Mouse (Mus musculus): Measurements from ENCODE around the gene Ttc23l. TPM values are rescaled to one million over a fixed set of nuclear protein-coding genes. Genes with fewer than 3 reads are reported as not detected.
"Not testable (repeated sequence)": the region's sequence is repeated elsewhere in the genome, so short reads cannot be mapped to it uniquely, and the experiment has no call there.

The Ttc23l gene
- polyA plus RNA-seq, 1 experiment: not detected

DNA sequence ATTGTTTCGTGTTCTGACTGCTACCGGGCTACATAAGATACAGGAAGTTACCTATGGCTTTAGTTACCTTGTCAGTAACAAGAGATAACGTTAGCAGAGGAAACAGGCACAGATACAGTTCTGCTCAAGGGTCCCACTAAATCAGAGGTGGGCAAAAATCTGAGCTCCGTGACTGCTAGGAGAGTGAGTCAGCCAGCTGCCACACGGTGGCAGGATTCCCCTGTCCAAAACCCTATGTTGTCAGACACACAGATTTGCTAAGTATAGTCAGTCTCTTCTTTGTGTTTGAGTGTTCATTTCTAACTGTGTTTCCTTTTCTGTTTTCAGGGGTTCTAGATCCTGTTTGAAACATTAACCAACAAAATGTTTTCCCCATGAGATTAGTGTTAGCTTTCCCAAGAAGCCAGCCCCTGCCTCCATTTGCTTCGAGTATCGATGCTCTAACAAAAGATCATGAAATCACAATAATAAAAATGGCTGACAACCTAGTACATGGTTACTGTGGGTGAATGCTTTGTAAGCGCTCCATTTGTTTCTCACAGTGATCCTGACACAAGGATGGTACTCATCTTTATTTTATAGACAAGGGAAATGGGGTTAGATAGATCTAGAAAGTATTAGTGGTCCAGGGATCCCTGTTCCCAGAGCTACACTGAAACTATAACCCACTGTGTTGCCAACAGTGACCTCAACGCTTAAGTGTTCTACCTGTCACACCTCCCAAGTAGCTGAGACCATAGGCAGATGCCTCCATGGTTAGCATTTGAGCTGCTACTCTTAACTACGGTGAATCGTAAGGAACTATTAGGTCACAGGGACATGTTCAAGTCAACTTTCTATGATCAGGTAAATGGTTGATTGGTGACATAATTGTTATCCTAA lies 57.4 kb downstream of the Ttc23l start:
- DNase-seq: no peak
- 60% methylated on average over 11 of the region's 11 CpGs for WGBS

DNA sequence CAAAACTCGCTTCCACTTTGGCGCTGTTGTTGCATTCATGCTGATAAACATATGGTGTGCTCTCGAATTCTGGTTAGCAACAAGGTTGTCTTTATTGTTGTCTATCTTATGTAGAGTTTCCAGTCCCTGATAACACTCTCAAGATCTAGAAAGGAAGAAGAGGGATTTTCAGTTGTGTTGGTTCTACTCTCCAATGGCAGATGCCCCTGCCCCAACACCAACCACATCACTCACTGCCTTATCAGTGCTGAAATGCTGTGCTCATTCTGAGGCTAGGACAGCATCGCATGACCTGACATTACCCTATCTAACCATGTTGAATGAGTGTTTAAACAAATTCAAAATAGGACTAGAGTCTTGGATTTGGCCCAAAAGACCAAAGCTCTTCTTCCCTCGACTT lies 58.4 kb downstream of the Ttc23l start:
- Histone ChIP-seq H3K36me3 (ENCODE audit: control insufficient read depth, insufficient read depth, low read length) (no peaks in the 10 kb centered on the region), H3K4me3 (ENCODE audit: control insufficient read depth, insufficient read depth, low read length) (no peak overlapping the region), H3K27me3 (ENCODE audit: control insufficient read depth, insufficient read depth, low read length) (no peaks in the 10 kb centered on the region), H3K4me1 (replicated peaks; ENCODE audit: control insufficient read depth, insufficient read depth, low read length) (no peaks in the 10 kb centered on the region), H3K27ac (ENCODE audit: control insufficient read depth, insufficient read depth, low read length) (no peak overlapping the region)
- 89% methylated on average over 5 of the region's 5 CpGs for WGBS
- DNase-seq: no peak
- TF ChIP-seq CTCF (IDR thresholded peaks at IDR 0.05; ENCODE audit: borderline replicate concordance, control insufficient read depth, extremely low read depth, insufficient read depth, low read length, poor library complexity) (no peak), POLR2A (IDR thresholded peaks at IDR 0.05; ENCODE audit: control insufficient read depth, extremely low read depth, insufficient read depth, low read length, poor library complexity) (no peak)

More for the DNA sequence above, 57.4 kb downstream of the Ttc23l start:
- Histone ChIP-seq H3K27me3 (ENCODE audit: control insufficient read depth, insufficient read depth, low read length) (no peaks in the 10 kb centered on the region), H3K4me1 (replicated peaks; ENCODE audit: control insufficient read depth, insufficient read depth, low read length) (no peaks in the 10 kb centered on the region; the same call in 1 of the 2 replicates), H3K27ac (ENCODE audit: control insufficient read depth, insufficient read depth, low read length) (no peak overlapping the region), H3K4me3 (ENCODE audit: control insufficient read depth, insufficient read depth, low read length) (no peak overlapping the region), H3K36me3 (ENCODE audit: control insufficient read depth, insufficient read depth, low read length) (no peaks in the 10 kb centered on the region)
- TF ChIP-seq POLR2A (IDR thresholded peaks at IDR 0.05; ENCODE audit: control insufficient read depth, extremely low read depth, insufficient read depth, low read length, poor library complexity) (no peak), CTCF (IDR thresholded peaks at IDR 0.05; ENCODE audit: borderline replicate concordance, control insufficient read depth, extremely low read depth, insufficient read depth, low read length, poor library complexity) (no peak)

DNA sequence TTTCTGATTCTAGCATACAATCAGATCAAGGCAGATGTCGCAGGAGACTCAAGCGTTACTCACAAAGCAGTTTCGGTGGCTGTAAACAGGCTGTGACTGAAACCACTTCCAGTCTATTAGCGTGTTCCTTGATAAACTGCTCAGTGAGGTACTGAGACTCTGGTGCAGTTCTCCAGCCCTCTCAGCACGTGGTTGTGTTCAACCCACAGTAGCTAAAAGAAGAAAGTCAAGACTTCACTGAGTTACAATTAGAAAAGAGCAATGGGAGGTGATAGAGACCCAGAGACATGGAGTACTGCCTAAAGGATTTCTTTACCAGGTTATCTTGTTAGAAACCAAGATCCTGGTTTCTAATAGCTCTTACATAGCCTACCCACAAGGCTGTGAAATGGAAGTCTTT lies 58.9 kb downstream of the Ttc23l start:
- Histone ChIP-seq H3K27ac (ENCODE audit: control insufficient read depth, insufficient read depth, low read length) (no peak overlapping the region), H3K4me3 (ENCODE audit: control insufficient read depth, insufficient read depth, low read length) (no peak overlapping the region), H3K4me1 (replicated peaks; ENCODE audit: control insufficient read depth, insufficient read depth, low read length) (no peaks in the 10 kb centered on the region), H3K36me3 (ENCODE audit: control insufficient read depth, insufficient read depth, low read length) (no peaks in the 10 kb centered on the region), H3K27me3 (ENCODE audit: control insufficient read depth, insufficient read depth, low read length) (no peaks in the 10 kb centered on the region)
- TF ChIP-seq POLR2A (IDR thresholded peaks at IDR 0.05; ENCODE audit: control insufficient read depth, extremely low read depth, insufficient read depth, low read length, poor library complexity) (no peak), CTCF (IDR thresholded peaks at IDR 0.05; ENCODE audit: borderline replicate concordance, control insufficient read depth, extremely low read depth, insufficient read depth, low read length, poor library complexity) (no peak)
- DNase-seq: no peak
- WGBS: 70% methylated on average over 5 of the region's 5 CpGs

DNA sequence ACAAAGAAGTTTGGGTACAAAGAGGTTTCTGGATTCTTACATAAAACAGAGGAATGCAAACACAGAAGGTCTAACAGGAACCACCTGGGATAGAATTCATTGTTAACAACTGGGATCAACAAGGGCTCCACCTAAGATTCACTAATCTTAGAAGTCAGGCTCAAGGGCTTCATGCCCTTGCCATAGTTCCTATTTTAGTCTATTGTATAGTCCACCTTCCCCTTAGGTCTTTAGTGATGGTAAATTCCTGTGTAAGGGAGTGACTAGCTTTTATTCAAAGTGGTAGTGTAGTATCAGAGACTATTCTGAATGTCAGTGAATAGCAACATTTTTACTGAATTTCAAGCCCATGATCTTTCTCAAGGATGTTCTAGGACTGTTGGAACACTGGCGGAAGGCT lies 61.8 kb downstream of the Ttc23l start:
- H3K36me3 ChIP-seq (ENCODE audit: control insufficient read depth, insufficient read depth, low read length); H3K4me1 ChIP-seq (replicated peaks; ENCODE audit: control insufficient read depth, insufficient read depth, low read length); DNase-seq; H3K27me3 ChIP-seq (ENCODE audit: control insufficient read depth, insufficient read depth, low read length); H3K27ac ChIP-seq (ENCODE audit: control insufficient read depth, insufficient read depth, low read length); H3K4me3 ChIP-seq (ENCODE audit: control insufficient read depth, insufficient read depth, low read length): not testable (repeated sequence)
- 96% methylated on average over 1 of the region's 1 CpGs for WGBS

DNA sequence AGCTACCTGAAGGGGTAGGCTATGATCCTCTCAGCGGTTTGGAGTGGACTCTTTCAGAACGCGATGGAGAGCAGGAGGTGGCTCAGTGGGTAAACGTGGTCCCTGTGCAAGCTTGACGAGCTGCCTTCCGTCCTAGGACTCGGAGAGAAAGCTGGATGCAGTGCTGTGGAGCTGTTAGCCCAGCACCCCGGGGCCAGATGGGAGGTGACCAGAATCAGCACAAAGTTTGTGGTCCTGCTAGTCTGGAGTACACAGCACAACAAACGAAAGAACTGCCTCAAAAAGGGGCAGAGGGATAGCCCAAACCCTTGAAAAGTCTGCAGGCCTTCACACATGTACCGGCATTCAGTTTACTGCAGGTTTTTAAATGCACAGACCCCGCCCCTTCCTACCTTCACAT lies 62.5 kb downstream of the Ttc23l start:
- H3K27ac ChIP-seq (ENCODE audit: control insufficient read depth, insufficient read depth, low read length): no peak overlapping the region
- peaks cover 5% of the 10 kb centered on the region; the same call in 1 of the 2 replicates for H3K36me3 ChIP-seq (ENCODE audit: control insufficient read depth, insufficient read depth, low read length)
- DNase-seq: no peak
- H3K27me3 ChIP-seq (ENCODE audit: control insufficient read depth, insufficient read depth, low read length): no peaks in the 10 kb centered on the region
- TF ChIP-seq POLR2A (IDR thresholded peaks at IDR 0.05; ENCODE audit: control insufficient read depth, extremely low read depth, insufficient read depth, low read length, poor library complexity): no peak
- no peaks in the 10 kb centered on the region for H3K4me1 ChIP-seq (replicated peaks; ENCODE audit: control insufficient read depth, insufficient read depth, low read length)
- WGBS: 98% methylated on average over 11 of the region's 11 CpGs
- H3K4me3 ChIP-seq (ENCODE audit: control insufficient read depth, insufficient read depth, low read length): no peak overlapping the region

DNA sequence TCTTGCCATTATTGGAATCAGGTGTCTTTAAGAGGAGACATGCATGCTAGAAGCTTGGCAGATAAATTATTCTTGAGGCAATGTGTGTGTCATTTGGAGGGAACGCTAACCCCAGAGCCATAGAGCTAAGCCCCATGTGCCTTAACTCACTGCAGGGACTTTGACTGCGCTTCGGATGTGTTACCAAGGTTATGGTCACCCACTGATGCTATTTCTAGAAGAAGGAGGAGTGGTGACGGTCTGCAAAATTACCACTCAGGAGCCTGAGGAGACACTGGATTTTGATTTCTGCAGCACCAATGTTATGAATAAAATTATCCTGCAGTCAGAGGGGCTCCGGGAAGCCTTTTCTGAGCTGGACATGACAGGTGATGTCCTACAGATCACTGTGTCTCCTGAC lies 68.4 kb downstream of the Ttc23l start:
- H3K4me3 ChIP-seq (ENCODE audit: control insufficient read depth, insufficient read depth, low read length): no peak overlapping the region
- no peaks in the 10 kb centered on the region for H3K27me3 ChIP-seq (ENCODE audit: control insufficient read depth, insufficient read depth, low read length)
- no peaks in the 10 kb centered on the region for H3K4me1 ChIP-seq (replicated peaks; ENCODE audit: control insufficient read depth, insufficient read depth, low read length)
- DNase-seq: no peak
- TF ChIP-seq POLR2A (IDR thresholded peaks at IDR 0.05; ENCODE audit: control insufficient read depth, extremely low read depth, insufficient read depth, low read length, poor library complexity) (no peak), CTCF (IDR thresholded peaks at IDR 0.05; ENCODE audit: borderline replicate concordance, control insufficient read depth, extremely low read depth, insufficient read depth, low read length, poor library complexity) (no peak)
- no peak overlapping the region for H3K27ac ChIP-seq (ENCODE audit: control insufficient read depth, insufficient read depth, low read length)
- H3K36me3 ChIP-seq (ENCODE audit: control insufficient read depth, insufficient read depth, low read length): peaks cover 5% of the 10 kb centered on the region; the same call in 1 of the 2 replicates
- 98% methylated on average over 5 of the region's 5 CpGs for WGBS

DNA sequence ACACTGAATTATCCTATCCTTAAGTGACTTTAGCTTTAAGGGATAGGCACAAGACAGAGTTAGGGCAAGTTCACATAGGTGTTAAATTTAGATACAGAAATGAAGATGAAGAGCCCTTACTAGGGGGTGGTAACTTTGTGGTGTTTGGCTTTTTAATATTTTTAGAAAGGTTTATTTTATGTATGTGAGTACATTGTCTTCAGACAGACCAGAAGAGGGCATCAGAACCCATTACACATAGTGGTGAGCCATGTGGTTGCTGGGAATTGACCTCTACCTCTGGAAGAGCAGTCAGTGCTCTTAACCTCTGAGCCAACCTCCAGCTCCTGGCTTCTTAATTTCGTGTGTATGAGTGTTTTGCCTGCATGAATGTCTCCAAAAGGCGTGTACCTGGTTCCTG lies 71.2 kb downstream of the Ttc23l start:
- Histone ChIP-seq H3K27ac (ENCODE audit: control insufficient read depth, insufficient read depth, low read length) (no peak overlapping the region), H3K36me3 (ENCODE audit: control insufficient read depth, insufficient read depth, low read length) (peaks cover 3% of the 10 kb centered on the region; the same call in 1 of the 2 replicates), H3K4me3 (ENCODE audit: control insufficient read depth, insufficient read depth, low read length) (no peak overlapping the region), H3K4me1 (replicated peaks; ENCODE audit: control insufficient read depth, insufficient read depth, low read length) (no peaks in the 10 kb centered on the region), H3K27me3 (ENCODE audit: control insufficient read depth, insufficient read depth, low read length) (no peaks in the 10 kb centered on the region)
- 65% methylated on average over 2 of the region's 2 CpGs for WGBS
- TF ChIP-seq POLR2A (IDR thresholded peaks at IDR 0.05; ENCODE audit: control insufficient read depth, extremely low read depth, insufficient read depth, low read length, poor library complexity) (no peak), CTCF (IDR thresholded peaks at IDR 0.05; ENCODE audit: borderline replicate concordance, control insufficient read depth, extremely low read depth, insufficient read depth, low read length, poor library complexity) (no peak)
- DNase-seq: no peak
